Mouse (Mus musculus) left cerebral cortex, adult 2 months (tissue): ENCODE results near the gene Add2. TPM values are rescaled to one million over a fixed set of nuclear protein-coding genes. Genes with fewer than 3 reads are reported as not detected.

Source experiments
- DNase-seq, 2 experiments: peaks; one replicate each; pipeline ENCODE4 v3.0.0; 2021 to 2022; ENCODE audit warnings: low spot score in 2 of 2, mixed read lengths in 1 of 2; ENCODE audit errors: extremely low spot score in 1 of 2
- H3K27ac ChIP-seq: fragments of 200-600 bp; 2 replicates; pipeline ENCODE4 v1.8.1; 2022
- H3K4me3 ChIP-seq: fragments of 200-600 bp; 2 replicates; pipeline ENCODE4 v1.8.1; 2022
- CTCF ChIP-seq: fragments of 200-600 bp; IDR thresholded peaks from 2 replicates; pipeline ENCODE4 v1.8.1; 2022; ENCODE audit warnings: antibody characterized with exemption, mild to moderate bottlenecking, moderate library complexity
- intact Hi-C: fragments of 180-260 bp; cut with DNase I; formaldehyde crosslinking; loops from one replicate; pipeline ENCODE4 v1.15.1; 2025
- total RNA-seq, 2 experiments: library from RNA; stranded (reverse); gene quantifications; 2 replicates each; pipeline ENCODE4 v1.2.3; 2021

Gene Add2
- total RNA-seq, 2 experiments from 2014 or later = 222 to 223 TPM

GRCm38 (mm10) chr6:86019415-86020237 is 8.9 kb upstream of the Add2 start:
- H3K27ac ChIP-seq = no peak overlapping the region
- intact Hi-C loops = no loop called here
- no peak for TF ChIP-seq CTCF
- H3K4me3 ChIP-seq = no peak overlapping the region
- DNase-seq = no peak

DNA sequence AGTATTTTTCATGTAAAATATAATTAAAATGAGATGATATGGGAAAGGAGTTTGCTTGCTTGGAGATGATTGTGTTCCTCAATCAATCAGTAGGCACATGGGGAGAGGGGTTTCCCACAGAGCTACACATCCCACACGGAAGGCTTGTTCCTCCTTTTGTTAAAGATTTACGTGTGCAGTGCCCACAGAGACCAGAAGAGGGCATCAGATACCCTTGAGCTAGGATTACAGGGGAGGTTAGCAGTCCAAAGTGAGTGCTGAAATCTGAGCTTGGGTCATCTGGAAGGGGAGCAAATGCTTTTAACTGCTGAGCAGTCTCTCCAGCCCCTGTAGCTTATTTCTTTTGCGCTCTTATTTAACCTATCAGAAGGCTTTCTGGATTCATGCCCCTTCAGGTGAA is 7.5 kb upstream of the Add2 start:
- DNase-seq = no peak
- intact Hi-C loops = no loop called here
- TF ChIP-seq CTCF = peak; percentile 63
- Histone ChIP-seq H3K4me3 (no peak overlapping the region), H3K27ac (no peak overlapping the region)

- intact Hi-C loops = loop anchor here (5.0 kb wide), 1 partner anchor 91 kb away; no protein-coding TSS in a partner anchor
- peak in 1 of 2 experiments; percentile 34 for DNase-seq
Measured at GRCm38 (mm10) chr6:86026632-86027292, 1.7 kb upstream of the Add2 start.

DNA sequence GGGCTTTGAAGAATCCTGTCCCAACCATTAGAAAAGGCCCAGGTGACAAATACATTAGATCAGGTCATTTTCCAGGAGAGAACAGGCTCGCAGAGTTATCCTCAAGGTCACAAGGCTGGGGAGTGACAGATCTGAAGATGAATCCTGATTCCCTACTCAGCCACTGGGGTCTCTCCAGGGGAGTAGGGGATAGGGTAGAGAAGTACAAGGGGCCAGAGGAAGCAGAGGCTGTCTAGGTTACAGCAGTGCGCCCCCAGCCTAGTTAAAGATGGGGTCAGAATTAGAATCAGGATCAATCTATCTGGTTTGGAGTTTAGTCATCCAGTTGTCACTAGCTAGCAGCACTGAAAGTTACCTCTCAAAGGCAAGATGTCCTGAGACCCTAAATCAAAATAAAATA is 331 bp upstream of the Add2 start:
- no peak for TF ChIP-seq CTCF
- DNase-seq = no peak
- intact Hi-C loops = loop anchor here (2.0 to 5.0 kb wide), 4 partner anchors 59 to 337 kb away; partner anchors contain the start of gene Fam136a

More at GRCm38 (mm10) chr6:86026632-86027292, 1.7 kb upstream of the Add2 start:
- Histone ChIP-seq H3K27ac (no peak overlapping the region), H3K4me3 (no peak overlapping the region)
- no peak for TF ChIP-seq CTCF

GRCm38 (mm10) chr6:86029323-86029713 is 837 bp downstream of the Add2 start:
- H3K4me3 ChIP-seq = peak overlapping the region; percentile 78
- peak overlapping the region; percentile 99 for H3K27ac ChIP-seq
- intact Hi-C loops = loop anchor here (2.0 to 5.0 kb wide), 4 partner anchors 57 to 335 kb away; partner anchors contain the start of gene Fam136a
- TF ChIP-seq CTCF = no peak
- no peak for DNase-seq

More for the DNA sequence above, 331 bp upstream of the Add2 start:
- H3K27ac ChIP-seq = peak overlapping the region; percentile 99
- peak overlapping the region; percentile 78 for H3K4me3 ChIP-seq

GRCm38 (mm10) chr6:86031527-86031926 is 3.0 kb downstream of the Add2 start:
- peak overlapping the region; percentile 78 for H3K4me3 ChIP-seq
- no peak for TF ChIP-seq CTCF
- DNase-seq = no peak
- H3K27ac ChIP-seq = peak overlapping the region; percentile 99
- intact Hi-C loops = no loop called here

DNA sequence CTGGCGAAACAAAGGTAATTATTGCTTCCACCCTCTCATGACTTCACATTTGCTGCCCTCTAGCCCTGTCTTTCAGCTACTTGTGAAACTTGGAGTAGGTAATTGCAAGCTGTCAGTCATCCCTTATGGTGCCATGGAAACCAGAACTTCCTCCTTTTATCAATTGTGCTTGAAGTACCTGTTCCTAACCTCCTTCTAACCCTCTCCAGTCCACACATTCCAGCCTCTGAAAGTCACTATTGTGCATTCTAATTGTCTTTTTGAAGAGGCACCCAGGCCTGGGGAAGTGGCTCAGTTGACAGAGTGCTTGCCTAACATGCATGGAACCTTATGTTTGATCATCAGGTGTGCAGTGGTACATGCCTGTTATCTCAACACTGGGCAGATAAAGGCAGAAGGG is 5.2 kb downstream of the Add2 start:
- no peak for TF ChIP-seq CTCF
- intact Hi-C loops = no loop called here
- DNase-seq = no peak
- H3K4me3 ChIP-seq = no peak overlapping the region
- H3K27ac ChIP-seq = no peak overlapping the region; the same call in 1 of the 2 replicates

- no peak for TF ChIP-seq CTCF
- no peak overlapping the region for H3K4me3 ChIP-seq
- intact Hi-C loops = loop anchor here (2.0 kb wide), 2 partner anchors 26 to 58 kb away; no protein-coding TSS in a partner anchor
- no peak for DNase-seq
- peak overlapping the region; percentile 87 for H3K27ac ChIP-seq
Measured at GRCm38 (mm10) chr6:86038901-86039300, 10.4 kb downstream of the Add2 start.

GRCm38 (mm10) chr6:86040140-86040539 is 11.7 kb downstream of the Add2 start:
- no peak for TF ChIP-seq CTCF
- intact Hi-C loops = no loop called here
- DNase-seq = no peak
- H3K27ac ChIP-seq = peak overlapping the region; percentile 87
- H3K4me3 ChIP-seq = no peak overlapping the region

DNA sequence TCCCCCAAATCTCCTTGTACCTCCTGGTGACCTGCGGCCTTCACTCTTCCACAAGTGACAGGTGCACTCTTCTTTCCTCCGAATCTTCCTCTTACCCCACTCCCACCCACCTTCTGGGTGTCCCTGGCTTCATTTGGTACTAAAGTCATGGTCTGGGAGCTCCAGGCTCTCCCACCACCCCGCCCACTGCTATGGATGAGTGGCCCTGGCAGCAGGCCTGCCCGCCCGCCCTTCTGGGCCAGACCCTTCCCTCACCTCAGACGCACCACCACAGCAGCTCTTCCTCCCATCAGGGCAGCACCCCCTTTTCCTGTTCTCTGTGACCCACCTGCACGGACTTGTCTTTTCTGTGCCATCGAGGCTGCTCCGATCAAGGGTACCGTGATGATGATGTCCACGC is 19.0 kb downstream of the Add2 start:
- TF ChIP-seq CTCF = no peak
- intact Hi-C loops = no loop called here
- Histone ChIP-seq H3K4me3 (no peak overlapping the region), H3K27ac (peak overlapping the region; percentile 63)
- DNase-seq = no peak

DNA sequence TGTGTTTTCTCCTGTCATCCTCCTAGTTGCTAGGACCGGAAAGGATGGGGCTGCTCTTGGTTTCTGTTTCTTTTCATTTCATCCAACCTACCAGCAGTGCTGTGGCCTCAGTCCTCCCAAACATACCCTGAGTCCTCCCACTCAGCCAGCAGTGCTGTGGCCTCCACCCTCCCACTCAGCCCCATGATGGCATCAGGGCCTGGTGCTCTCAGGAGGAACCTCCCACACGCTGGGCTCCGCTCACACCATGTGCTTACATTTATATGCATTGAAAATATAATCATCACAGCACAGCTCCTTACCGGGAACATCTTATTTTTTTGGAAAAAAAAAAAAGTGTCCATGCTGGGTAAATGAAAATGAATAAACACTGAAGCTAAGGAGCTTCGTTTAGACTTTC is 20.0 kb downstream of the Add2 start:
- intact Hi-C loops = loop anchor here (2.0 kb wide), 2 partner anchors 18 to 38 kb away; no protein-coding TSS in a partner anchor
- H3K27ac ChIP-seq = peak overlapping the region; percentile 63

More for the DNA sequence above, 20.0 kb downstream of the Add2 start:
- peak; percentile 77 to 81 for DNase-seq
- no peak overlapping the region for H3K4me3 ChIP-seq
- no peak for TF ChIP-seq CTCF
